Mouse (Mus musculus) heart, adult 2 months (tissue): ENCODE measurements around the gene Atp13a2.

Source experiments
- CTCF ChIP-seq: fragments of 200-600 bp; IDR thresholded peaks from 2 replicates; pipeline ENCODE4 v1.8.1; 2022; ENCODE audit warnings: antibody characterized with exemption, mild to moderate bottlenecking, moderate library complexity
- EP300 ChIP-seq: fragments of 200-500 bp; IDR thresholded peaks from 2 replicates; pipeline ENCODE4 v1.6.1; 2011; ENCODE audit warnings: low read depth, low read length, control low read depth; ENCODE audit not compliant: insufficient read depth

DNA sequence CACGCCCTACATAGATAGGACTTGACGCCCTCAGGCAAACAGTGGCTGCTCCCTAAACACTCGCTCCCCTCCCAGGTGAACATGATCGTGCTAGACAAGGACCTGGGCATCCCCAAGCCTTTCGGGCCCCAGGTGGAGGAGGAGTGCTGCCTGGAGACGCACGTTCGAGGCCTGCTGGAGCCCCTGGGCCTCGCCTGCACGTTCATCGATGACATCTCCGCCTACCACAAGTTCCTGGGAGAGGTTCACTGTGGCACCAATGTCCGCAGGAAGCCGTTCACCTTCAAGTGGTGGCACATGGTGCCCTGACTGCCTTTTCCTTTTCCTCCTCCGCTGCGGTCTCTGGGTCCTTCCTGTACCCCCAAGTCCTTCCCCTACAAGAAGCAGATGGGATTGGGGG lies 37.1 kb upstream of the Atp13a2 start:
- TF ChIP-seq CTCF = no peak
- TF ChIP-seq EP300 = no peak
